Mouse (Mus musculus) midbrain, embryonic 14.5 days (tissue): Measurements from ENCODE around the gene Zc3h18. TPM values are rescaled to one million over a fixed set of nuclear protein-coding genes. Genes with fewer than 3 reads are reported as not detected.

ENCODE experiments used
- ATAC-seq: fragments of 200-750 bp; cut with Nextera tagmentation; 2 replicates; pipeline ENCODE4 v1.8.0; 2017; ENCODE audit warnings: moderate number of reproducible peaks, moderate library complexity; ENCODE audit not compliant: low FRiP score, low TSS enrichment
- DNase-seq: peaks from one replicate; pipeline ENCODE4 v3.0.0-alpha.2; 2015
- H3K27ac ChIP-seq: fragments of 300-500 bp; sonication (generic); replicated peaks from 2 replicates; pipeline ENCODE4 v1.5.1; 2014; ENCODE audit warnings: mild to moderate bottlenecking, low read depth, low read length, moderate library complexity
- H3K27me3 ChIP-seq: fragments of 300-500 bp; sonication (generic); 2 replicates; pipeline ENCODE4 v1.6.1; 2014; ENCODE audit warnings: low read length, control low read depth, mixed read lengths; ENCODE audit not compliant: control insufficient read depth, insufficient read depth
- H3K36me3 ChIP-seq: fragments of 300-500 bp; sonication (generic); 2 replicates; pipeline ENCODE4 v1.6.1; 2014; ENCODE audit warnings: low read length, control low read depth; ENCODE audit not compliant: control insufficient read depth, insufficient read depth
- H3K4me1 ChIP-seq: fragments of 300-500 bp; sonication (generic); 2 replicates; pipeline ENCODE4 v1.6.1; 2014; ENCODE audit warnings: mild to moderate bottlenecking, antibody characterized with exemption, low read length, control low read depth; ENCODE audit not compliant: control insufficient read depth, insufficient read depth
- H3K4me2 ChIP-seq: fragments of 300-500 bp; sonication (generic); 2 replicates; pipeline ENCODE4 v1.6.1; 2014; ENCODE audit warnings: mild to moderate bottlenecking, low read length, moderate library complexity
- H3K4me3 ChIP-seq: fragments of 300-500 bp; sonication (generic); replicated peaks from 2 replicates; pipeline ENCODE4 v1.5.1; 2014; ENCODE audit warnings: low read depth, low read length
- H3K9ac ChIP-seq: fragments of 300-500 bp; sonication (generic); replicated peaks from 2 replicates; pipeline ENCODE4 v1.6.1; 2014; ENCODE audit warnings: mild to moderate bottlenecking, low read length, moderate library complexity
- H3K9me3 ChIP-seq: fragments of 300-500 bp; sonication (generic); 2 replicates; pipeline ENCODE4 v1.6.1; 2016; ENCODE audit warnings: low read length, control low read depth, mixed read lengths; ENCODE audit not compliant: control insufficient read depth
- WGBS: fragments of 180-500 bp; shearing (Covaris S2); extraction: QIAGEN DNeasy Blood & Tissue Kit; methylation state at CpG from one replicate; pipeline ENCODE4 v1.1.7; 2014; 5-methylcytosine and 5-hydroxymethylcytosine counted together
- polyA plus RNA-seq: library from polyadenylated mRNA; unstranded; fragments of >200 nt; fragmentation: Nextera tagmentation; extraction: Ambion mirVana; gene quantifications from 2 replicates; pipeline ENCODE4 v1.2.1, GENCODE M21; 2014

Zc3h18 gene
- polyA plus RNA-seq, 1 experiment from 2014 or later = 27.9 TPM

- no peaks in the 10 kb centered on the region for H3K27me3 ChIP-seq
- no peak for DNase-seq
- no peak for ATAC-seq
- peak overlapping the region; percentile 88 for H3K27ac ChIP-seq
- WGBS = 16% methylated on average over 7 of the region's 7 CpGs
- peaks cover 23% of the 10 kb centered on the region for H3K36me3 ChIP-seq
- H3K4me2 ChIP-seq = peak overlapping the region; percentile 92
- no peaks in the 10 kb centered on the region for H3K9me3 ChIP-seq
- H3K4me1 ChIP-seq = peaks cover 24% of the 10 kb centered on the region
- H3K9ac ChIP-seq = peak overlapping the region; percentile 76
- H3K4me3 ChIP-seq = peak overlapping the region; percentile 76
These were observed 65.9 kb downstream of the Zc3h18 start for GRCm38 (mm10) chr8:122442356-122442755.

DNA sequence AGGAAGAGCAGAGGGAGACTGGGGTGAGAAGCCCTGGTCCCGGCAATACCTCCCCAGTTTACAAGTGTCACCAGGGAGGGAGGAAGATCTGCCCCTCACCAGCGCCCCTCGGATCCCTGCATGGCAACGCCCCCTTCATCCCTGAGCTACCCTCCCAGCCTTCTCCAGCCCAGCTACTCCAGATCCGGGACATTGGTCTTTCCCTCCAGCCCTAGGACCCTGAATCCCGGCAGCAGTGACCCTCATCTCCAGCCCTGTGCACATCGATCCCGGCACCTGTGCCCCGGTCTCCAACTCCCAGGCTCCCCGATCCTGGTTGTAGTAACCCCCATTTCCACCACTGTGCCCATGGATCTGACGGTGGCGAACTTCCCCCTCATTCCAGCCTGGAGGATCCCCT, 66.4 kb downstream of the Zc3h18 start:
- peaks cover 19% of the 10 kb centered on the region for H3K36me3 ChIP-seq
- peak overlapping the region; percentile 76 for H3K4me3 ChIP-seq
- peak overlapping the region; percentile 76 for H3K9ac ChIP-seq
- ATAC-seq (peak; percentile 31; the same call in 1 of the 2 replicates), DNase-seq (peak; percentile 40)
- H3K27me3 ChIP-seq = no peaks in the 10 kb centered on the region
- 0% methylated on average over 12 of the region's 12 CpGs for WGBS
- H3K4me1 ChIP-seq = peaks cover 24% of the 10 kb centered on the region
- H3K9me3 ChIP-seq = no peaks in the 10 kb centered on the region
- peak overlapping the region; percentile 88 for H3K27ac ChIP-seq
- H3K4me2 ChIP-seq = peak overlapping the region; percentile 92

- H3K27me3 ChIP-seq = no peaks in the 10 kb centered on the region
- peaks cover 12% of the 10 kb centered on the region for H3K36me3 ChIP-seq
- under 1% methylated on average over 47 of the region's 47 CpGs for WGBS
- H3K4me1 ChIP-seq = peaks cover 24% of the 10 kb centered on the region
- no peaks in the 10 kb centered on the region for H3K9me3 ChIP-seq
- peak within 1 kb of the TSS; percentile 92 for H3K4me2 ChIP-seq
- DNase-seq = peak; percentile 100
- H3K27ac ChIP-seq = peak within 1 kb of the TSS; percentile 98
- peak; percentile 98 for ATAC-seq
- H3K9ac ChIP-seq = peak within 1 kb of the TSS; percentile 77
- peak within 1 kb of the TSS; percentile 76 for H3K4me3 ChIP-seq
These were observed 67.0 kb downstream of the Zc3h18 start, which contains the start of gene Mvd for GRCm38 (mm10) chr8:122443262-122444006. Gene Mvd (minus strand): TSS chr8:122443422.

GRCm38 (mm10) chr8:122444058-122444748, 67.8 kb downstream of the Zc3h18 start:
- 17% methylated on average over 19 of the region's 19 CpGs for WGBS
- peaks cover 24% of the 10 kb centered on the region for H3K4me1 ChIP-seq
- ATAC-seq = peak; percentile 51; the same call in 1 of the 2 replicates

DNA sequence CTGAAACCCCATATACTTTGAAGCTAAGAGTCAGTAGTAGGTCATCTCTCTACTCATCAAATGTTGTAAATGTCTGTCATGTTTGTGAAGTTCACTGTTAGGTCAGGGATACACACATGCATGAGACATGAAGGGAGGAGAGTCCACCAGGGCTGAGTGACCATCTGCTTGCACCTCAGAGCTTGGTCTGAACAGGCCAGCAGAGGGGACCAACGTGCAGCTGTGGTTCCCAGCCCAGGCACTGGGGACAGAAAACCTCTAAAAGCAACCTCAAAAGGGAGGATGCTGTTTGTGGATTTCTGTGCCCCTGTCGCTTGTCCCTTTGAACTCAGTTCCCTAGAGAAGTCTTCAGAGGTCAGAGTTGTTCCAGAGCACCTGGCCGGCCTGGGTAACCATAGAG, 68.8 kb downstream of the Zc3h18 start:
- Histone ChIP-seq H3K4me3 (no peak overlapping the region), H3K4me1 (peaks cover 24% of the 10 kb centered on the region), H3K36me3 (no peaks in the 10 kb centered on the region), H3K9ac (no peak overlapping the region), H3K27me3 (no peaks in the 10 kb centered on the region), H3K27ac (peak overlapping the region; percentile 98; the same call in 1 of the 2 replicates), H3K4me2 (peak overlapping the region; percentile 76), H3K9me3 (no peaks in the 10 kb centered on the region)
- ATAC-seq (no peak), DNase-seq (no peak)
- WGBS = 65% methylated on average over 3 of the region's 3 CpGs

More at GRCm38 (mm10) chr8:122444058-122444748, 67.8 kb downstream of the Zc3h18 start:
- no peaks in the 10 kb centered on the region for H3K9me3 ChIP-seq
- peaks cover 6% of the 10 kb centered on the region for H3K36me3 ChIP-seq
- H3K27me3 ChIP-seq = no peaks in the 10 kb centered on the region
- H3K4me3 ChIP-seq = peak overlapping the region; percentile 76
- peak overlapping the region; percentile 77 for H3K9ac ChIP-seq
- DNase-seq = peak; percentile 92
- H3K4me2 ChIP-seq = peak overlapping the region; percentile 76
- peak overlapping the region; percentile 98 for H3K27ac ChIP-seq

- H3K4me3 ChIP-seq = no peak overlapping the region
- no peaks in the 10 kb centered on the region for H3K9me3 ChIP-seq
- H3K27ac ChIP-seq = no peak overlapping the region
- no peak overlapping the region for H3K9ac ChIP-seq
- ATAC-seq = no peak
- no peak overlapping the region for H3K4me2 ChIP-seq
- no peaks in the 10 kb centered on the region for H3K27me3 ChIP-seq
- 85% methylated on average over 7 of the region's 7 CpGs for WGBS
- no peak for DNase-seq
- no peaks in the 10 kb centered on the region for H3K4me1 ChIP-seq
- no peaks in the 10 kb centered on the region for H3K36me3 ChIP-seq
These were observed 74.8 kb downstream of the Zc3h18 start for GRCm38 (mm10) chr8:122451161-122451703.

GRCm38 (mm10) chr8:122452154-122452553, 75.7 kb downstream of the Zc3h18 start:
- no peak for ATAC-seq
- WGBS = 91% methylated on average over 10 of the region's 10 CpGs

DNA sequence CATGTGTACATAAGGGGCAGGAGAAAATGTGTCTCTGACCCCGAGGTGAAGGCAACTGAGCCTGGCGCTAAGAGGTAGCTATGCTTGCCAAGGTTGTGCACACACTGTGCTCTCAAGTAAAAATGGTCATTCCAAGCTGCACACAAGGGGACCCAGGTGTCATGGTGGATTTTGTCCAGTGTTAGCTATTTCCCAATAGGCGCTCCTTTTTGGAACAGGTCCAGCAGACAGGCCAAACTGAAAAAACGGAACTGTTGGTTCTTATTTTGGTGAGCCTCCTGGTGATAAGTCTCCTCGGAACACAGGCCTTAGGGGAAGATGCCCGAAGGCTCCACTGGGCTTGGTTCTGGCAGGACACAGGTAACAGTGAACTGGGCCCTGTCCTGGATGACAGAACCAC, 78.0 kb downstream of the Zc3h18 start:
- 89% methylated on average over 6 of the region's 6 CpGs for WGBS
- H3K4me3 ChIP-seq = no peak overlapping the region

More at GRCm38 (mm10) chr8:122452154-122452553, 75.7 kb downstream of the Zc3h18 start:
- no peaks in the 10 kb centered on the region for H3K36me3 ChIP-seq
- no peaks in the 10 kb centered on the region for H3K9me3 ChIP-seq
- no peak overlapping the region for H3K4me3 ChIP-seq
- no peak overlapping the region for H3K4me2 ChIP-seq
- no peaks in the 10 kb centered on the region for H3K4me1 ChIP-seq
- no peak overlapping the region for H3K9ac ChIP-seq
- no peak overlapping the region for H3K27ac ChIP-seq
- no peaks in the 10 kb centered on the region for H3K27me3 ChIP-seq
- no peak for DNase-seq

More for the DNA sequence above, 78.0 kb downstream of the Zc3h18 start:
- DNase-seq (no peak), ATAC-seq (no peak)
- Histone ChIP-seq H3K9ac (no peak overlapping the region), H3K4me2 (no peak overlapping the region), H3K9me3 (no peaks in the 10 kb centered on the region), H3K4me1 (no peaks in the 10 kb centered on the region), H3K36me3 (no peaks in the 10 kb centered on the region), H3K27ac (no peak overlapping the region), H3K27me3 (peaks cover 8% of the 10 kb centered on the region)
